ENCODE assay signal across 29 mouse cellular contexts in the genomic region with DNA sequence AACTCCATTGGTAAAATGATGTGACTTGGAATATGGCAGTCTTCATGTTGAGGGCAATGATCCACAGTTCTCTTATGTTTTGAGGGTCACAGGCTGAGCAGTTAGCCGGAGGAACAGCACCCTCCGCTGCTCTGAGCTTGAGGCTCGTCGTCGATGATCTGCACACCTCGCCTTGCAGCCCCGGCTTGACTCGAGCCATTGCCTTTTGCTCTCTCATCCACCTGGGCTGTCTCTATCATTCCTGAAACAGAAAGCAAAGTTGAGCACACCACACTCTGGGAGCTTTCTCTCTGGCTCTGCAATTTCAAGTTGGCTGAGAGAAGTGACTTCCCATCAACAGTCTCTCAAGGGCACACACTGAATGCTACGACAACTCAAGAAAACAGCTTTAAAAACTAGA.
"Had no signal": no experiment of that assay in that cellular context is flagged by ENCODE, and none has a peak within 500 bp of the region (broad histone marks: within the 10 kb centered on the region; RNA-seq: fewer than 3 reads in every experiment).

No protein-coding gene starts in this region.

- H3K4me2 ChIP-seq: embryonic facial prominence, embryonic 12.5 days; embryonic facial prominence, embryonic 13.5 days; embryonic facial prominence, embryonic 15.5 days; forebrain, embryonic 12.5 days; forebrain, embryonic 13.5 days; forebrain, embryonic 15.5 days had no signal

- H3K4me1 ChIP-seq: embryonic facial prominence, embryonic 10.5 days; embryonic facial prominence, embryonic 12.5 days; embryonic facial prominence, embryonic 13.5 days; embryonic facial prominence, embryonic 15.5 days; forebrain, embryonic 10.5 days; forebrain, embryonic 12.5 days; forebrain, embryonic 13.5 days; forebrain, embryonic 15.5 days had no signal

- H3K27me3 ChIP-seq: embryonic facial prominence, embryonic 12.5 days; embryonic facial prominence, embryonic 13.5 days; embryonic facial prominence, embryonic 15.5 days; forebrain, embryonic 12.5 days; forebrain, embryonic 13.5 days; forebrain, embryonic 15.5 days had no signal

- H3K27ac ChIP-seq: embryonic facial prominence, embryonic 10.5 days; embryonic facial prominence, embryonic 12.5 days; embryonic facial prominence, embryonic 13.5 days; embryonic facial prominence, embryonic 15.5 days; forebrain, embryonic 10.5 days; forebrain, embryonic 12.5 days; forebrain, embryonic 13.5 days; forebrain, embryonic 15.5 days; gastrocnemius, adult 2 months; heart, adult 2 months had no signal

- H3K9me3 ChIP-seq: embryonic facial prominence, embryonic 10.5 days; embryonic facial prominence, embryonic 12.5 days; embryonic facial prominence, embryonic 13.5 days; embryonic facial prominence, embryonic 15.5 days; forebrain, embryonic 10.5 days; forebrain, embryonic 12.5 days; forebrain, embryonic 13.5 days; forebrain, embryonic 15.5 days had no signal

- H3K4me3 ChIP-seq: embryonic facial prominence, embryonic 10.5 days; embryonic facial prominence, embryonic 12.5 days; embryonic facial prominence, embryonic 13.5 days; embryonic facial prominence, embryonic 15.5 days; erythroblast, embryonic 14.5 days; forebrain, embryonic 10.5 days; forebrain, embryonic 12.5 days; forebrain, embryonic 13.5 days; forebrain, embryonic 15.5 days; gastrocnemius, adult 2 months; heart, adult 2 months had no signal

- H3K9ac ChIP-seq: embryonic facial prominence, embryonic 12.5 days; embryonic facial prominence, embryonic 13.5 days; embryonic facial prominence, embryonic 15.5 days; forebrain, embryonic 12.5 days; forebrain, embryonic 13.5 days; forebrain, embryonic 15.5 days; forebrain, postnatal 0 days had no signal

- DNase-seq: cerebellum, adult 2 months; cerebellum, adult 8-10 months; cerebellum, adult 9-10 months; cerebellum, adult 9-11 months; cerebellum, postnatal 10 days; cerebellum, postnatal 14 days; cerebellum, postnatal 25 days; cerebellum, postnatal 36 days; embryo, embryonic 11 days; forebrain, postnatal 0 days; gastrocnemius, adult 2 months; gastrocnemius, postnatal 10 days; gastrocnemius, postnatal 14 days; gastrocnemius, postnatal 25 days; gastrocnemius, postnatal 36 days; heart, adult 11 months; heart, adult 18-20 months; heart, adult 2 months had no signal

- ATAC-seq: forebrain, embryonic 13.5 days; forebrain, embryonic 14.5 days; forebrain, embryonic 15.5 days; forebrain, embryonic 16.5 days; forebrain, postnatal 0 days had no signal
